Mouse (Mus musculus) midbrain, embryonic 13.5 days (tissue): ENCODE measurements around the gene Cwc22. TPM values are rescaled to one million over a fixed set of nuclear protein-coding genes. Genes with fewer than 3 reads are reported as not detected.

ENCODE experiments used
- ATAC-seq: fragments of 200-750 bp; cut with Nextera tagmentation; 2 replicates; pipeline ENCODE4 v1.8.0; 2017; ENCODE audit warnings: mild to moderate bottlenecking, moderate TSS enrichment, moderate library complexity
- H3K27ac ChIP-seq: fragments of 300-500 bp; sonication (generic); 2 replicates; pipeline ENCODE4 v1.5.1; 2015; ENCODE audit warnings: inconsistent platforms, mild to moderate bottlenecking, moderate library complexity
- H3K27me3 ChIP-seq: fragments of 300-500 bp; sonication (generic); 2 replicates; pipeline ENCODE4 v1.6.1; 2015; ENCODE audit warnings: mild to moderate bottlenecking, inconsistent platforms
- H3K36me3 ChIP-seq: fragments of 300-500 bp; sonication (generic); 2 replicates; pipeline ENCODE4 v1.6.1; 2015; ENCODE audit warnings: mild to moderate bottlenecking, inconsistent platforms
- H3K4me1 ChIP-seq: fragments of 300-500 bp; sonication (generic); replicated peaks from 2 replicates; pipeline ENCODE4 v1.6.1; 2015; ENCODE audit warnings: inconsistent platforms
- H3K4me2 ChIP-seq: fragments of 300-500 bp; sonication (generic); replicated peaks from 2 replicates; pipeline ENCODE4 v1.6.1; 2015; ENCODE audit warnings: moderate library complexity, mild to moderate bottlenecking, inconsistent platforms
- H3K4me3 ChIP-seq: fragments of 300-500 bp; sonication (generic); replicated peaks from 2 replicates; pipeline ENCODE4 v1.5.1; 2015; ENCODE audit warnings: mild to moderate bottlenecking, inconsistent platforms
- H3K9ac ChIP-seq: fragments of 300-500 bp; sonication (generic); replicated peaks from 2 replicates; pipeline ENCODE4 v1.6.1; 2015; ENCODE audit warnings: mild to moderate bottlenecking, inconsistent platforms
- H3K9me3 ChIP-seq: fragments of 300-500 bp; sonication (generic); 2 replicates; pipeline ENCODE4 v1.6.1; 2016; ENCODE audit warnings: mild to moderate bottlenecking, inconsistent platforms
- WGBS: fragments of 180-500 bp; shearing (Covaris S2); methylation state at CpG from one replicate; pipeline ENCODE4 v1.1.7; 2015; 5-methylcytosine and 5-hydroxymethylcytosine counted together
- polyA plus RNA-seq: library from polyadenylated mRNA; unstranded; fragments of >200 nt; fragmentation: Nextera tagmentation; extraction: Ambion mirVana; gene quantifications from 2 replicates; pipeline ENCODE4 v1.2.1, GENCODE M21; 2015

Gene Cwc22
- polyA plus RNA-seq, 1 experiment from 2014 or later: 26.7 TPM

- 94% methylated on average over 3 of the region's 3 CpGs for WGBS
- ATAC-seq: no peak
These were observed 14.5 kb upstream of the Cwc22 start for GRCm38 (mm10) chr2:77960711-77961110.

DNA sequence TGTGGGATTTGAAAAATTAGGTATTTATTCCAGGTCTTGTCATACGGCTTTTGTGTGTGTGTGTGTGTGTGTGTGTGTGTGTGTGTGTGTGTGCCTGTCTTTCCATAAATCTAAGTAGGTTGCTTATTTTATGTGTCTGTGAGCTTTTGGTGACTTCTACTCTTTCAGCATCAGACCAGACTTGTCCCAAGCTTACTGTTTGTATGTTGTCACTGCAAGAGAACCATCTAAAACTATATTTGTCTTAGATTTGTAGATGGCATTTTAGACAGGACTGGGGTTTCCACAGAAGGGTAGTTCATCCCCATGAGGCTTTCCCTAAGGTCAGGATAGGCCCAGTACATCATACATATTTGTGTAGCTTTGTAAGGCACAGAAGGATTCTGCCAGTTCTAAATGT, 13.2 kb upstream of the Cwc22 start:
- Histone ChIP-seq H3K4me3 (no peak overlapping the region), H3K4me1 (no peaks in the 10 kb centered on the region), H3K27ac (no peak overlapping the region), H3K27me3 (no peaks in the 10 kb centered on the region), H3K36me3 (no peaks in the 10 kb centered on the region), H3K4me2 (no peak overlapping the region), H3K9ac (no peak overlapping the region), H3K9me3 (no peaks in the 10 kb centered on the region)
- 100% methylated on average over 1 of the region's 1 CpGs for whole genome bisulfite sequencing
- ATAC-seq: no peak

More at GRCm38 (mm10) chr2:77960711-77961110, 14.5 kb upstream of the Cwc22 start:
- Histone ChIP-seq H3K9ac (no peak overlapping the region), H3K4me2 (no peak overlapping the region), H3K4me1 (no peaks in the 10 kb centered on the region), H3K36me3 (no peaks in the 10 kb centered on the region), H3K27ac (no peak overlapping the region), H3K4me3 (no peak overlapping the region), H3K9me3 (no peaks in the 10 kb centered on the region), H3K27me3 (no peaks in the 10 kb centered on the region)

- no peaks in the 10 kb centered on the region for H3K36me3 ChIP-seq
- no peak overlapping the region for H3K4me2 ChIP-seq
- no peak overlapping the region for H3K4me3 ChIP-seq
- 87% methylated on average over 6 of the region's 6 CpGs for WGBS
- H3K4me1 ChIP-seq: no peaks in the 10 kb centered on the region
- H3K9ac ChIP-seq: no peak overlapping the region
- no peaks in the 10 kb centered on the region for H3K9me3 ChIP-seq
- no peaks in the 10 kb centered on the region for H3K27me3 ChIP-seq
- ATAC-seq: no peak
- H3K27ac ChIP-seq: no peak overlapping the region
These were observed 5.3 kb upstream of the Cwc22 start for GRCm38 (mm10) chr2:77951415-77951913.

DNA sequence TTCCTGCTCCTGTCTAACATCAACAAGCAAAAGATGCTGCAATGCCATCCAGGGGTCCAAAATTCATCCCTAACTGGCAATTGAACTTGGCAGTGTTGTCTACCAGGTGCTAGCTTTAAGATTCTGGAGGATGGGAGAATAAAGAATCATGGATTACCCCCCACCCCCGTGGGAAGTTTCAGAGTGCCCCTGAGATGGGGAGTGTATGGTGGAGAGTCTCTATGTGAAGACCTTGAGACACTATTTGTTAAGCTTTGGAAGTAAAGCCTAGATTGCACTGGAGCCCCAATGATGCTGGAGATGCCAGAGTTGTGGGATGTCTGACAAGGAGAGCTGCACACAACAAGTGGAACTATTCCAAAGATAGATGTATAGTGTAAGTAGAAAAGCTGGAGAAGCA, 3.9 kb upstream of the Cwc22 start:
- H3K9me3 ChIP-seq: no peaks in the 10 kb centered on the region
- no peak overlapping the region for H3K4me3 ChIP-seq
- H3K4me2 ChIP-seq: no peak overlapping the region
- peaks cover 3% of the 10 kb centered on the region for H3K4me1 ChIP-seq
- 66% methylated on average over 1 of the region's 1 CpGs for WGBS
- no peak overlapping the region for H3K9ac ChIP-seq
- no peaks in the 10 kb centered on the region for H3K27me3 ChIP-seq
- H3K36me3 ChIP-seq: no peaks in the 10 kb centered on the region
- no peak overlapping the region for H3K27ac ChIP-seq
- no peak for ATAC-seq

- no peak overlapping the region for H3K4me3 ChIP-seq
- no peak overlapping the region for H3K4me2 ChIP-seq
- no peaks in the 10 kb centered on the region for H3K9me3 ChIP-seq
- peaks cover 9% of the 10 kb centered on the region for H3K4me1 ChIP-seq
- H3K9ac ChIP-seq: no peak overlapping the region
- no peak overlapping the region for H3K27ac ChIP-seq
- no peaks in the 10 kb centered on the region for H3K27me3 ChIP-seq
- no peaks in the 10 kb centered on the region for H3K36me3 ChIP-seq
- 86% methylated on average over 1 of the region's 1 CpGs for WGBS
- no peak for ATAC-seq
These were observed 3.3 kb upstream of the Cwc22 start for GRCm38 (mm10) chr2:77949521-77949920.

DNA sequence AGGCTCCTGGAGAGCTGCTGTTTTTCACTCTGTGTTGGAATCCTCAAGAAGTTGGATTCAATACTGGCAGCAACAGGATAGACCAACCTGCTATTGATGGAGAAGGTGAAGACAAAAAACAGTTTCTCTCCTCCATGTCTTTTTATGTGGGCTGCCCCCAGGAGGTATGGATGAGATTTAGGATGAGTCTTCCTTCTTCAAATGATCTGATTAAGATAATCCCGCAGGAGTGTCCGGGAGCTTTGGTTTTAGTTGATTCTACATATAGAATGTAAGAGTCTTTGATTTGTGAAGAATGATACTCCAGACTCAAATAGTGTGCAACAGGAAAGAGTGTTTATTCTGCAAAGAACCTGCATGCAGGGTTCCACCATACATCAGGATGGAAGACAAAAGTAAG, 2.7 kb upstream of the Cwc22 start:
- 90% methylated on average over 2 of the region's 2 CpGs for WGBS
- no peaks in the 10 kb centered on the region for H3K9me3 ChIP-seq
- no peak for ATAC-seq
- H3K4me1 ChIP-seq: peaks cover 15% of the 10 kb centered on the region
- H3K9ac ChIP-seq: no peak overlapping the region
- no peak overlapping the region for H3K4me2 ChIP-seq
- H3K36me3 ChIP-seq: no peaks in the 10 kb centered on the region
- no peak overlapping the region for H3K27ac ChIP-seq
- H3K27me3 ChIP-seq: no peaks in the 10 kb centered on the region
- H3K4me3 ChIP-seq: no peak overlapping the region

GRCm38 (mm10) chr2:77948126-77948525, 2.0 kb upstream of the Cwc22 start:
- H3K4me1 ChIP-seq: peaks cover 16% of the 10 kb centered on the region
- no peaks in the 10 kb centered on the region for H3K36me3 ChIP-seq
- 87% methylated on average over 1 of the region's 1 CpGs for WGBS
- no peak overlapping the region for H3K9ac ChIP-seq
- no peaks in the 10 kb centered on the region for H3K27me3 ChIP-seq
- no peak overlapping the region for H3K27ac ChIP-seq
- H3K4me2 ChIP-seq: no peak overlapping the region
- no peak for ATAC-seq
- no peaks in the 10 kb centered on the region for H3K9me3 ChIP-seq
- H3K4me3 ChIP-seq: no peak overlapping the region

DNA sequence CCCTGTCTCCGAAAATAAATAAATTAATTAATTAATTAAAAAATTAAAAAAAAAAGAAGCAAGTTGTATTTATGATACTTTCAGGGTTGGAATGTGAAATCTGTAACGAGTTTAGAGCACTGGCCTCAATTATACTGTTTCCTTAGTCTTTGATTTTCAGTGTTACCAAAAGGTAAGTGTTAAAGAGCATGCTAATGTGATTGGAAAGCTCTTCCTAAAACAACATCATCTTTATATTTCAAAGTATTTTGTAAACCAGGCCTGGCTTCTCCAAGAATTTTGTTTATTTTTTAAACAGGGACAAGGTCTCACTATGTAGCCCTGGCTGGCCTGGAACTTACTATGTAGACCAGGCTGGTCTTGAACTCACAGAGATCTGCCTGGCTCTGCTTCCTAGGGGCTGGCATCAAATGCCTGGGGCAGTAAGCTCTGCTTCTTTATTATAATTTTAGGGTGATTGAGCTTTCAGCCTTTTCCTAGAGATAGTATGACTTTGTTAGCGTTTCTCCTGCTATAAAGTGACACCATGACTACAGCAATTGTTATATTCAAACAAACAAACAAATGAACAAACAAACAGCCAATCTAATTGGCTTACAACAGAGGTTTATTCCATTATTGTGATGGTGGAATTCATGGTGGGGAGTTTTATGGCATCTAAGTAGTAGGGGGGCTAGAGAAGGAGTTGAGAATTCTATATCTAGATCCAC, 1.1 kb upstream of the Cwc22 start:
- Histone ChIP-seq H3K4me3 (no peak overlapping the region), H3K27ac (no peak overlapping the region), H3K27me3 (no peaks in the 10 kb centered on the region), H3K36me3 (no peaks in the 10 kb centered on the region), H3K9me3 (no peaks in the 10 kb centered on the region), H3K9ac (no peak overlapping the region), H3K4me2 (no peak overlapping the region), H3K4me1 (peaks cover 16% of the 10 kb centered on the region)
- WGBS: 78% methylated on average over 3 of the region's 3 CpGs
- no peak for ATAC-seq

DNA sequence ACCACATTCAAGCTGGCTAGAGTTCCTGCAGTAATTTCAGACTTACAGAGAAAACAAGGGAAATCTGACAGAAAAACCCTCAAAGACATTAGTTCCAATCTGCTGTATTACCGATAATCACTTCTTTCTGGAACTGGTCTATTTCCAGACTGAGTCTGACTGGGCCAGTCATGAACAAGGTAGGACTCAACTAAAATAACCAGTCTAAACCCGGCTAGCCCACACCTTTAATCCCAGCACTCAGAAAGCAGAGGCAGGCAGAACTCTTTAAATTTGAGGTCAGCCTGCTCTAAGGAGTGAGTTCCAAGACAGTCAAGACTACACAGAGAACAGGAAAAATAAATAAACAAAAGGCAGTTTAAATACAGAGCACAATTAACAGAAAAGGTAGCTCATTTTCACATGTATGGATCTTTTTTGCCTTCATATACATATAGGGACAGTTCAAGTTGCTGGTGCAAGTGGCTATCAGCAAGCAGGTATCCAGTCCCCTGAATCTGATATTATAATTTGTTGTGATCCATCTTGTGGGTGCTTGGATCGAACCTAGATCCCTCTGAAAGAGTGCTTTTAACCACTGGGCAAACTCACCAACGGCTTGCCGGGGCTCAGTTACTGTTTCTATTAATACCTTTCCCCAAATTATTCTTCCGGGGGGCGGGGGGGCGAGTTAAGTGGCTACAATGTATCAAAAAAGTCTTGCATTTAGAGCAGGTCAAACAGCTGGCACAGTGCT, 1.1 kb downstream of the Cwc22 start:
- Histone ChIP-seq H3K4me1 (peaks cover 16% of the 10 kb centered on the region), H3K27ac (no peak overlapping the region), H3K36me3 (no peaks in the 10 kb centered on the region), H3K4me2 (peak overlapping the region; percentile 77), H3K9ac (peak overlapping the region; percentile 78), H3K9me3 (no peaks in the 10 kb centered on the region), H3K27me3 (no peaks in the 10 kb centered on the region), H3K4me3 (peak overlapping the region; percentile 71)
- 50% methylated on average over 8 of the region's 8 CpGs for WGBS
- ATAC-seq: no peak

- no peak overlapping the region for H3K4me3 ChIP-seq
- no peak for ATAC-seq
- 93% methylated on average over 5 of the region's 5 CpGs for WGBS
- H3K27ac ChIP-seq: no peak overlapping the region
- H3K36me3 ChIP-seq: peaks cover 3% of the 10 kb centered on the region; the same call in 1 of the 2 replicates
- H3K9me3 ChIP-seq: no peaks in the 10 kb centered on the region
- H3K9ac ChIP-seq: no peak overlapping the region
- H3K27me3 ChIP-seq: no peaks in the 10 kb centered on the region
- peaks cover 16% of the 10 kb centered on the region for H3K4me1 ChIP-seq
- no peak overlapping the region for H3K4me2 ChIP-seq
These were observed 1.9 kb downstream of the Cwc22 start for GRCm38 (mm10) chr2:77944281-77944680.

DNA sequence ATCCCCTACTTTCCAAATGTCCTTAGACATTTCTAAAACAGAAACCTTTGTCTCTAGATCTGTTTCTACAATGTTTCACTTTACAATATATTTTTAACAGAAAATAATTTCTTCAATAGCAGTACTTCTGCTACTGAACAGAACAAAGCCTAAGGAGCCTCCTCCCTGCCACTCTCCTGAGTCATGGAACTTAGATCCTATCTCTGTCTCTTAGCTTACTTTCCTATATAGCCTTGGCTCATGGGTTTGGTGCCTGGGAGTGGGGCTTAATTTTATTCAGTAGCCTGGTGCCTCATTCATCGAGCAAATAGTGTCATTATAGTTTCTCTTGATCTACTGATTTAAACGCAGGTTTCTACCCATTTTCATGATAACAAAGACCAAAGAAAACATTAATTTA, 4.2 kb downstream of the Cwc22 start:
- no peaks in the 10 kb centered on the region for H3K9me3 ChIP-seq
- H3K4me3 ChIP-seq: no peak overlapping the region
- H3K4me1 ChIP-seq: peaks cover 16% of the 10 kb centered on the region
- no peaks in the 10 kb centered on the region for H3K27me3 ChIP-seq
- no peak for ATAC-seq
- 88% methylated on average over 2 of the region's 2 CpGs for WGBS
- H3K4me2 ChIP-seq: no peak overlapping the region
- H3K27ac ChIP-seq: no peak overlapping the region
- H3K9ac ChIP-seq: no peak overlapping the region
- H3K36me3 ChIP-seq: peaks cover 3% of the 10 kb centered on the region; the same call in 1 of the 2 replicates

GRCm38 (mm10) chr2:77938317-77938716, 7.9 kb downstream of the Cwc22 start:
- WGBS: 93% methylated on average over 4 of the region's 4 CpGs
- Histone ChIP-seq H3K4me3 (no peak overlapping the region), H3K27ac (no peak overlapping the region), H3K9me3 (no peaks in the 10 kb centered on the region), H3K4me2 (no peak overlapping the region), H3K4me1 (no peaks in the 10 kb centered on the region), H3K27me3 (no peaks in the 10 kb centered on the region), H3K9ac (no peak overlapping the region), H3K36me3 (peaks cover 31% of the 10 kb centered on the region)
- ATAC-seq: no peak
